In genomic region chr8:70897681-70898413, GRCm38 (mm10) we compare ENCODE assay signal across 7 mouse cellular contexts. TPM values are rescaled to one million over a fixed set of nuclear protein-coding genes. Genes with fewer than 3 reads are reported as not detected.
A peak's percentile ranks its signal among the peaks of the same experiment; 100 is the strongest.
DNase-seq lines count a peak whose midpoint lies in the region; ATAC-seq lines count a peak whose summit lies in the region.

No protein-coding gene starts in this region.

- no peaks in the 10 kb centered on the region for H3K9me3 ChIP-seq in embryonic facial prominence, embryonic 10.5 days
- no peaks in the 10 kb centered on the region for H3K9me3 ChIP-seq in limb, embryonic 10.5 days (replicated peaks)
- H3K9me3 ChIP-seq in midbrain, embryonic 12.5 days, result no peaks in the 10 kb centered on the region

- peak overlapping the region; percentile 63 for H3K4me2 ChIP-seq in midbrain, embryonic 12.5 days (replicated peaks)

- under 1% methylated on average over 20 of the region's 20 CpGs for WGBS in embryonic facial prominence, embryonic 10.5 days
- under 1% methylated on average over 20 of the region's 20 CpGs for WGBS in limb, embryonic 10.5 days
- WGBS in midbrain, embryonic 12.5 days, result under 1% methylated on average over 20 of the region's 20 CpGs

- peaks cover 34% of the 10 kb centered on the region for H3K36me3 ChIP-seq in embryonic facial prominence, embryonic 10.5 days (replicated peaks)
- H3K36me3 ChIP-seq in limb, embryonic 10.5 days, result peaks cover 37% of the 10 kb centered on the region
- H3K36me3 ChIP-seq in midbrain, embryonic 12.5 days, result peaks cover 27% of the 10 kb centered on the region

- DNase-seq in adrenal gland, postnatal 14 days, result peak; percentile 91
- DNase-seq in embryonic facial prominence, embryonic 10.5 days (ENCODE audit: low spot score), result peak; percentile 87
- peak; percentile 85 to 94 for DNase-seq in heart, adult 18-20 months
- peak; percentile 90 for DNase-seq in kidney, adult 18-20 months
- peak; percentile 90 for DNase-seq in limb, embryonic 10.5 days (ENCODE audit: low spot score)
- peak; percentile 76 to 89 for DNase-seq in spleen, adult 18-20 months

- ATAC-seq in midbrain, embryonic 12.5 days (ENCODE audit: low FRiP score, low read depth), result peak; percentile 42

- peak overlapping the region; percentile 59 for H3K9ac ChIP-seq in midbrain, embryonic 12.5 days (replicated peaks)

- H3K27ac ChIP-seq in embryonic facial prominence, embryonic 10.5 days (replicated peaks), result peak overlapping the region; percentile 98
- peak overlapping the region; percentile 96 for H3K27ac ChIP-seq in limb, embryonic 10.5 days
- H3K27ac ChIP-seq in midbrain, embryonic 12.5 days (replicated peaks), result peak overlapping the region; percentile 26; the same call in 1 of the 2 replicates

- H3K4me1 ChIP-seq in embryonic facial prominence, embryonic 10.5 days, result peaks cover 32% of the 10 kb centered on the region
- peaks cover 33% of the 10 kb centered on the region for H3K4me1 ChIP-seq in limb, embryonic 10.5 days
- peaks cover 14% of the 10 kb centered on the region for H3K4me1 ChIP-seq in midbrain, embryonic 12.5 days

- H3K27me3 ChIP-seq in embryonic facial prominence, embryonic 10.5 days (replicated peaks; ENCODE audit: low read depth, poor library complexity, severe bottlenecking), result peaks cover 29% of the 10 kb centered on the region
- peaks cover 31% of the 10 kb centered on the region for H3K27me3 ChIP-seq in limb, embryonic 10.5 days (ENCODE audit: low read depth, poor library complexity, severe bottlenecking)
- peaks cover 36% of the 10 kb centered on the region for H3K27me3 ChIP-seq in midbrain, embryonic 12.5 days

- H3K4me3 ChIP-seq in embryonic facial prominence, embryonic 10.5 days, result peak overlapping the region; percentile 88
- peak overlapping the region; percentile 83 for H3K4me3 ChIP-seq in limb, embryonic 10.5 days
- peak overlapping the region; percentile 88 for H3K4me3 ChIP-seq in midbrain, embryonic 12.5 days

RNA-seq across cellular contexts. Expression of gene Rpl18a, which starts 0.6 kb away (rescaled TPM):
- 1,399 and 1,708 TPM in 2 replicates for total RNA-seq in adrenal gland, postnatal 14 days (2021)
- 3,888 and 3,901 TPM in 2 replicates for polyA plus RNA-seq in embryonic facial prominence, embryonic 10.5 days (2016; fragmentation: Nextera tagmentation; extraction: Ambion mirVana)
- total RNA-seq in heart, adult 18-20 months (2021), result 1,000 to 10,000 TPM; 1,029 to 1,075 TPM
- polyA plus RNA-seq in limb, embryonic 10.5 days (2016; fragmentation: Nextera tagmentation; extraction: Ambion mirVana), result 3,636 and 3,729 TPM in 2 replicates
- polyA plus RNA-seq in midbrain, embryonic 12.5 days (2016; fragmentation: Nextera tagmentation; extraction: Ambion mirVana), result 2,550 and 2,750 TPM in 2 replicates

RNA-seq across cellular contexts. Expression of gene Slc5a5, which starts 5.3 kb away (rescaled TPM):
- 0.30 TPM in 1 of 2 replicates, not detected in the other for total RNA-seq in adrenal gland, postnatal 14 days (2021)
- 0.30 and 0.40 TPM in 2 replicates for polyA plus RNA-seq in embryonic facial prominence, embryonic 10.5 days (2016; fragmentation: Nextera tagmentation; extraction: Ambion mirVana)
- not detected for total RNA-seq in heart, adult 18-20 months (2021)
- polyA plus RNA-seq in limb, embryonic 10.5 days (2016; fragmentation: Nextera tagmentation; extraction: Ambion mirVana), result 0.16 and 0.23 TPM in 2 replicates
- polyA plus RNA-seq in midbrain, embryonic 12.5 days (2016; fragmentation: Nextera tagmentation; extraction: Ambion mirVana), result 0.55 and 0.69 TPM in 2 replicates

RNA-seq across cellular contexts. Expression of gene Map1s, which starts 7.9 kb away (rescaled TPM):
- 26.2 and 32.1 TPM in 2 replicates for total RNA-seq in adrenal gland, postnatal 14 days (2021)
- 67.8 and 72.3 TPM in 2 replicates for polyA plus RNA-seq in embryonic facial prominence, embryonic 10.5 days (2016; fragmentation: Nextera tagmentation; extraction: Ambion mirVana)
- total RNA-seq in heart, adult 18-20 months (2021), result 10 to 100 TPM; 18.9 to 19.8 TPM
- polyA plus RNA-seq in limb, embryonic 10.5 days (2016; fragmentation: Nextera tagmentation; extraction: Ambion mirVana), result 67.8 and 71.4 TPM in 2 replicates
- polyA plus RNA-seq in midbrain, embryonic 12.5 days (2016; fragmentation: Nextera tagmentation; extraction: Ambion mirVana), result 58.4 and 61.0 TPM in 2 replicates

RNA-seq across cellular contexts. Expression of gene Ccdc124, which starts 24.1 kb away (rescaled TPM):
- total RNA-seq in adrenal gland, postnatal 14 days (2021), result 52.2 and 52.9 TPM in 2 replicates
- 173 and 179 TPM in 2 replicates for polyA plus RNA-seq in embryonic facial prominence, embryonic 10.5 days (2016; fragmentation: Nextera tagmentation; extraction: Ambion mirVana)
- total RNA-seq in heart, adult 18-20 months (2021), result 10 to 100 TPM; 42.4 to 46.2 TPM
- polyA plus RNA-seq in limb, embryonic 10.5 days (2016; fragmentation: Nextera tagmentation; extraction: Ambion mirVana), result 174 and 187 TPM in 2 replicates
- 145 and 152 TPM in 2 replicates for polyA plus RNA-seq in midbrain, embryonic 12.5 days (2016; fragmentation: Nextera tagmentation; extraction: Ambion mirVana)

RNA-seq across cellular contexts. Expression of gene Kcnn1, which starts 34.8 kb away (rescaled TPM):
- 2.9 and 3.8 TPM in 2 replicates for total RNA-seq in adrenal gland, postnatal 14 days (2021)
- polyA plus RNA-seq in embryonic facial prominence, embryonic 10.5 days (2016; fragmentation: Nextera tagmentation; extraction: Ambion mirVana), result 4.7 and 5.1 TPM in 2 replicates
- total RNA-seq in heart, adult 18-20 months (2021), result 10 to 100 TPM; 13.7 to 14.4 TPM
- polyA plus RNA-seq in limb, embryonic 10.5 days (2016; fragmentation: Nextera tagmentation; extraction: Ambion mirVana), result 2.8 and 4.0 TPM in 2 replicates
- polyA plus RNA-seq in midbrain, embryonic 12.5 days (2016; fragmentation: Nextera tagmentation; extraction: Ambion mirVana), result 27.4 TPM in 2 replicates

Comparison
In these comparisons a context has a peak if more than half of its experiments do, and no peak if none do; other contexts are left out.
1. Peak in every context shown above with its lines: DNase-seq, ATAC-seq, H3K4me3 ChIP-seq and H3K27ac ChIP-seq.
2. H3K27ac ChIP-seq: peak in every context shown above with its lines; median percentile 98 in embryonic facial prominence, embryonic 10.5 days; 96 in limb, embryonic 10.5 days; 26 in midbrain, embryonic 12.5 days.